Mouse (Mus musculus) olfactory bulb, adult 2 months (tissue): ENCODE measurements around the gene Ppp1r3a. TPM values are rescaled to one million over a fixed set of nuclear protein-coding genes. Genes with fewer than 3 reads are reported as not detected.
"Not testable (repeated sequence)": the region's sequence is repeated elsewhere in the genome, so short reads cannot be mapped to it uniquely, and the experiment has no call there.

Experiments
- H3K27ac ChIP-seq: fragments of 200-500 bp; 2 replicates; pipeline ENCODE4 v1.5.1; 2012; ENCODE audit warnings: low read depth, low read length; ENCODE audit not compliant: insufficient read depth
- H3K4me1 ChIP-seq: fragments of 200-500 bp; 2 replicates; pipeline ENCODE4 v1.6.1; 2012; ENCODE audit warnings: low read length; ENCODE audit not compliant: control insufficient read depth, insufficient read depth
- H3K4me3 ChIP-seq: fragments of 200-500 bp; 2 replicates; pipeline ENCODE4 v1.5.1; 2012; ENCODE audit warnings: mild to moderate bottlenecking, low read depth, low read length, moderate library complexity; ENCODE audit not compliant: insufficient read depth
- CTCF ChIP-seq: fragments of 200-500 bp; IDR thresholded peaks from 2 replicates; pipeline ENCODE4 v1.5.1; 2012; ENCODE audit warnings: low read depth, mild to moderate bottlenecking, low read length, moderate library complexity; ENCODE audit not compliant: insufficient read depth
- POLR2A ChIP-seq: fragments of 200-500 bp; IDR thresholded peaks from 2 replicates; pipeline ENCODE4 v1.6.1; 2012; ENCODE audit warnings: mild to moderate bottlenecking, low read depth, low read length, moderate library complexity; ENCODE audit not compliant: insufficient read depth
- WGBS: fragments of 180-500 bp; shearing (Covaris S2); methylation state at CpG from one replicate; pipeline ENCODE4 v1.1.7; 2018; 5-methylcytosine and 5-hydroxymethylcytosine counted together
- polyA plus RNA-seq: library from polyadenylated mRNA; stranded (reverse); fragments of >200 nt; gene quantifications from 2 replicates; pipeline ENCODE4 v1.2.4, GENCODE M21; 2012; ENCODE audit warnings: low replicate concordance; ENCODE audit not compliant: missing spikeins, insufficient read depth, insufficient read length

Ppp1r3a gene
- polyA plus RNA-seq, 1 experiment, result not detected

GRCm38 (mm10) chr6:14720772-14721414, 34.2 kb downstream of the Ppp1r3a start:
- no peak overlapping the region for H3K4me3 ChIP-seq
- H3K4me1 ChIP-seq, result no peaks in the 10 kb centered on the region
- TF ChIP-seq CTCF (no peak), POLR2A (no peak)
- WGBS, result 41% methylated on average over 4 of the region's 4 CpGs
- H3K27ac ChIP-seq, result no peak overlapping the region

GRCm38 (mm10) chr6:14720110-14720771, 34.8 kb downstream of the Ppp1r3a start:
- TF ChIP-seq POLR2A (no peak), CTCF (no peak)
- no peak overlapping the region for H3K27ac ChIP-seq
- H3K4me1 ChIP-seq, result no peaks in the 10 kb centered on the region
- H3K4me3 ChIP-seq, result no peak overlapping the region
- 20% methylated on average over 6 of the region's 6 CpGs for WGBS

- 88% methylated on average over 4 of the region's 4 CpGs for WGBS
- Histone ChIP-seq H3K4me3 (no peak overlapping the region), H3K4me1 (no peaks in the 10 kb centered on the region), H3K27ac (no peak overlapping the region)
- TF ChIP-seq CTCF (no peak), POLR2A (no peak)
These were observed 39.7 kb downstream of the Ppp1r3a start for GRCm38 (mm10) chr6:14715129-14715989.

GRCm38 (mm10) chr6:14712146-14712545, 42.9 kb downstream of the Ppp1r3a start:
- H3K27ac ChIP-seq, result no peak overlapping the region
- 49% methylated on average over 2 of the region's 2 CpGs for WGBS
- TF ChIP-seq CTCF, result no peak
- no peak overlapping the region for H3K4me3 ChIP-seq
- H3K4me1 ChIP-seq, result no peaks in the 10 kb centered on the region

- Histone ChIP-seq H3K27ac (no peak overlapping the region), H3K4me3 (no peak overlapping the region), H3K4me1 (no peaks in the 10 kb centered on the region)
- no peak for TF ChIP-seq CTCF
- TF ChIP-seq POLR2A, result no peak
These were observed 55.0 kb downstream of the Ppp1r3a start for GRCm38 (mm10) chr6:14700030-14700429.

- H3K4me3 ChIP-seq, H3K4me1 ChIP-seq, H3K27ac ChIP-seq: not testable (repeated sequence)
- WGBS, result 38% methylated on average over 20 of the region's 20 CpGs
These were observed 75.7 kb downstream of the Ppp1r3a start for GRCm38 (mm10) chr6:14679231-14679887.

- H3K4me3 ChIP-seq, H3K27ac ChIP-seq, H3K4me1 ChIP-seq: not testable (repeated sequence)
- 86% methylated on average over 2 of the region's 2 CpGs for WGBS
These were observed 86.1 kb downstream of the Ppp1r3a start for GRCm38 (mm10) chr6:14668966-14669365.

GRCm38 (mm10) chr6:14667651-14668050, 87.4 kb downstream of the Ppp1r3a start:
- H3K27ac ChIP-seq, result not testable (repeated sequence)
- 76% methylated on average over 2 of the region's 2 CpGs for WGBS

More at GRCm38 (mm10) chr6:14667651-14668050, 87.4 kb downstream of the Ppp1r3a start:
- H3K4me1 ChIP-seq, H3K4me3 ChIP-seq: not testable (repeated sequence)

Other genes starting within 250 kb of the Ppp1r3a start
- not detected in 2 replicates for gene Foxp2, start 146.1 kb upstream of the Ppp1r3a start, polyA plus RNA-seq